Mouse (Mus musculus) bone marrow, adult 2 months (tissue): ENCODE results near the gene Nudt13.

ENCODE experiments used
- CTCF ChIP-seq: fragments of 200-500 bp; IDR thresholded peaks from 2 replicates; pipeline ENCODE4 v1.5.1; 2011; ENCODE audit warnings: low read length, control low read depth; ENCODE audit not compliant: control insufficient read depth, insufficient read depth
- POLR2A ChIP-seq: fragments of 200-500 bp; IDR thresholded peaks from 2 replicates; pipeline ENCODE4 v1.6.1; 2011; ENCODE audit warnings: low read depth, mild to moderate bottlenecking, control low read depth, low read length, borderline replicate concordance; ENCODE audit not compliant: control insufficient read depth

DNA sequence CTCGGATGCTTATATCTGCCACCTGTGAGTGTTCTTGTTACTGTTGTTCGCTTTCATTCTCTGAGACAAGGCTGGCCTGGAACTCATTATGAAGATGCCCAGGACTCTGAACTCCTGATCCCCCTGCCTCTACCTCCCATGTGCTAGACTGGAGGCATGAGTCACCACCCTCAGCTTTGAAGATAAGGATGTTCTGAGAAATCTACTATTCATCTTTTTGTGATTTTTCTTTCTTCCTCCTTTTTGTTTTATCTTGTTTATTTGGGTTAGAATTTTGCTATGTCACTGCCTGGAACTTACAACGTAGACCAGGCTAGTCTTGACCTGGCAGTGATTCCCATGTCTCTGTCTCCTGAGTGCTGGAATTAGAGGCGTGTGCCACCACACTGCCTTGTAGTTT is 36.8 kb downstream of the Nudt13 start:
- TF ChIP-seq CTCF: no peak
- TF ChIP-seq POLR2A: no peak
